Mouse (Mus musculus) hindbrain, embryonic 13.5 days (tissue): ENCODE measurements at regions not wholly inside any gene's neighbourhood (a gene's known extent, or its start where the extent isn't known, plus 50 kb on each side); places are given as distances from the start of the nearest gene placed in this dataset.

Experiments
- ATAC-seq: fragments of 200-750 bp; cut with Nextera tagmentation; 2 replicates; pipeline ENCODE4 v1.8.0; 2017; ENCODE audit warnings: moderate TSS enrichment; ENCODE audit not compliant: low FRiP score
- H3K27ac ChIP-seq: fragments of 300-500 bp; sonication (generic); 2 replicates; pipeline ENCODE4 v1.5.1; 2015; ENCODE audit warnings: inconsistent platforms, mild to moderate bottlenecking, moderate library complexity
- H3K27me3 ChIP-seq: fragments of 300-500 bp; sonication (generic); 2 replicates; pipeline ENCODE4 v1.6.1; 2015; ENCODE audit warnings: mild to moderate bottlenecking, inconsistent platforms
- H3K36me3 ChIP-seq: fragments of 300-500 bp; sonication (generic); 2 replicates; pipeline ENCODE4 v1.6.1; 2015; ENCODE audit warnings: mild to moderate bottlenecking, inconsistent platforms
- H3K4me1 ChIP-seq: fragments of 300-500 bp; sonication (generic); replicated peaks from 2 replicates; pipeline ENCODE4 v1.6.1; 2015; ENCODE audit warnings: inconsistent platforms
- H3K4me2 ChIP-seq: fragments of 300-500 bp; sonication (generic); 2 replicates; pipeline ENCODE4 v1.6.1; 2015; ENCODE audit warnings: inconsistent platforms, mild to moderate bottlenecking, moderate library complexity
- H3K4me3 ChIP-seq: fragments of 300-500 bp; sonication (generic); 2 replicates; pipeline ENCODE4 v1.5.1; 2015; ENCODE audit warnings: mild to moderate bottlenecking, inconsistent platforms
- H3K9ac ChIP-seq: fragments of 300-500 bp; sonication (generic); 2 replicates; pipeline ENCODE4 v1.6.1; 2015; ENCODE audit warnings: mild to moderate bottlenecking, inconsistent platforms
- H3K9me3 ChIP-seq: fragments of 300-500 bp; sonication (generic); 2 replicates; pipeline ENCODE4 v1.6.1; 2016; ENCODE audit warnings: inconsistent platforms
- WGBS: fragments of 180-500 bp; shearing (Covaris S2); methylation state at CpG from one replicate; pipeline ENCODE4 v1.1.7; 2015; 5-methylcytosine and 5-hydroxymethylcytosine counted together

DNA sequence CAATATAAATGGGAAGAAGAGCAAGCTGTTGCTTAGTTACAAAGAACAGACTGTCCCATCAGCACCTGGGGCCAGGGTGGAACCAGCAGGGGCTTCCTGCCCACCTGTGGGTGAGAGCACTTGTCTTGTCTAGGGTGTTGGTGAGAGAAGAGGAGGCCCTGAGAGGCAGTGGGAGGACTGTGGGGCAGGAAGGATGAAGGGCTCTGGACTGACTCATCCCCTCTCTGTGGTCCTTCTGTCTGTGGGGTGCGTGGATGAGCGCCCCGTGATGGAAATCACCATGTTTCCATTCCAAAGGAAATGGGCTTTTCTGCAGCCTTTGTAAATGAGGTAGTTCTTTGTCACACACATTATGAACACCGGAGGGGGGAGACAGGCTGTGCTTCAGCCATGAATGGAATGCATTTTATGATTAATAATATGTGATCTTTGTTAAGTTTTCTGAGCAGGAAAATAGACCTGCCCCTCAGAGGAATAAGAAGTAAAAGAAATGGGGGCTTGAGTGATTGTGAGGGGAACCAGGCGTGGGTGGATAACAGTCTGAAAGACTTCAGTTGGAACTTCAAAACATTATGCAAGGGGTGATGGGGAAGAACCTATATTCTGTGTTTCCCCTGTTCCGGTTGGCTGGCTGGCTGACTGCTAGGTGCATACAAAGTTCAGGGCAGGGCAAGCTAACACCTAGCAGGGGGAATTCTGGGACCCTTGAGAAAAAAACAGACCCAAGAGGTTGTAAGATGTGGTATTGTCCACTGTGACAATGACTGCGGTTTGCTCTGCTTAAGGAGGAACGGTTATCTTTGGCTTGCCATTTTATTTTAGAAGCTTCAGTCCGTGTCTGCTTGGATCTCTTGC lies 237.3 kb downstream of the Gadd45g start:
- 63% methylated on average over 9 of the region's 9 CpGs for WGBS
- no peak overlapping the region for H3K27ac ChIP-seq
- no peak overlapping the region for H3K4me2 ChIP-seq
- H3K4me3 ChIP-seq: no peak overlapping the region
- no peaks in the 10 kb centered on the region for H3K9me3 ChIP-seq
- H3K9ac ChIP-seq: no peak overlapping the region
- ATAC-seq: no peak
- H3K36me3 ChIP-seq: no peaks in the 10 kb centered on the region
- no peaks in the 10 kb centered on the region for H3K27me3 ChIP-seq
- peaks cover 10% of the 10 kb centered on the region for H3K4me1 ChIP-seq

- Histone ChIP-seq H3K4me3 (no peak overlapping the region), H3K9me3 (no peaks in the 10 kb centered on the region), H3K4me1 (peaks cover 10% of the 10 kb centered on the region; the same call in 1 of the 2 replicates), H3K27ac (no peak overlapping the region), H3K9ac (no peak overlapping the region), H3K27me3 (no peaks in the 10 kb centered on the region), H3K36me3 (no peaks in the 10 kb centered on the region), H3K4me2 (no peak overlapping the region)
- ATAC-seq: no peak
- 28% methylated on average over 3 of the region's 3 CpGs for WGBS
These were observed 238.6 kb downstream of the Gadd45g start for GRCm38 (mm10) chr13:52085110-52085509.

DNA sequence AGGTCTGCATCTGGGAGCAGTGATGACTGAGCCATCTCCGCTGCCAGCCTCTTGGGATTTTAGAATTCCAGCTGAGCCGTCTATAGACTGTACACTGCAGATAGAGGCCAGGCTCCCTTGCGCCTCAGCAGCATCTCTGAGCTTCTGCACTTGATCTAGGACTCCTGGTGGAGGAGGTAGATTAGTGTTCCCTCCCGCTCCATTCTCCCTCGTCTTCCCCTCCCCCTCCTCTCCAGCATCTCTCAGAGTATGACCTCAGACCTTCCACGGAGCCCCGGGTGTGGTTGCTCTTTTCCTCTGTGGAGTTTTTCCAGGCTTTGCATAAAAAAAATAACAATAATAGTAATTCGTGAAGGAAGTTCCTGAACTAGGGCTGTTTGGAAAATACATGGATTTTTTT lies 241.8 kb downstream of the Gadd45g start:
- H3K27me3 ChIP-seq: 0 out of 2 replicates have a peak, but pooled peaks cover 3% of the 10 kb centered on the region
- H3K9me3 ChIP-seq: no peaks in the 10 kb centered on the region
- no peak overlapping the region for H3K4me3 ChIP-seq
- peaks cover 12% of the 10 kb centered on the region; the same call in 1 of the 2 replicates for H3K4me1 ChIP-seq
- no peak overlapping the region for H3K27ac ChIP-seq
- no peak overlapping the region for H3K4me2 ChIP-seq
- H3K36me3 ChIP-seq: no peaks in the 10 kb centered on the region
- WGBS: 53% methylated on average over 8 of the region's 8 CpGs
- no peak for ATAC-seq
- no peak overlapping the region for H3K9ac ChIP-seq

- 77% methylated on average over 4 of the region's 4 CpGs for WGBS
- H3K4me3 ChIP-seq: no peak overlapping the region
These were observed 243.9 kb downstream of the Gadd45g start for GRCm38 (mm10) chr13:52090365-52090764.

DNA sequence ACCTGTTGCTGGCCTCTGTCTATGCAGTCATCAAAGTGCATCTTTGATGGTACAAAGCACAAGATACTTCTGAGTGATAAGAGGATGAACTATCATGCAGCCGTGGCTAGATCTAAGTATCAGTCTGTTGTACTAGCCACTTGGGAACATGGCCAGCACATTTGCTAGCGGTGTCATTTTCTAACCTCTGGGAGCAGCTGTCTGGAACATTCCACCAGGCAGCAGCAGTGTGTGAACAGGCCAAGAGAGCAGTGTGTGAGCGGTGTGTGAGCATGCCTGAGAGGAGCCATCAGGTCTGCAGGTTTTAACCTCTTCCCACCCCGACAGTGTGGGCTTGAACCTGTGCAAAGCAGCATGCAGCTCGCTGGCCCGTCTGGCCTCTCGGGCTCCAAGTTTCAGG lies 248.3 kb downstream of the Gadd45g start:
- no peaks in the 10 kb centered on the region for H3K36me3 ChIP-seq
- H3K27ac ChIP-seq: no peak overlapping the region
- ATAC-seq: no peak
- H3K27me3 ChIP-seq: 0 out of 2 replicates have a peak, but pooled peaks cover 11% of the 10 kb centered on the region
- WGBS: 85% methylated on average over 7 of the region's 7 CpGs
- H3K9me3 ChIP-seq: no peaks in the 10 kb centered on the region
- H3K4me3 ChIP-seq: no peak overlapping the region
- no peak overlapping the region for H3K4me2 ChIP-seq
- no peak overlapping the region for H3K9ac ChIP-seq
- 0 out of 2 replicates have a peak, but pooled peaks cover 3% of the 10 kb centered on the region for H3K4me1 ChIP-seq

More at GRCm38 (mm10) chr13:52090365-52090764, 243.9 kb downstream of the Gadd45g start:
- Histone ChIP-seq H3K4me2 (no peak overlapping the region), H3K27me3 (0 out of 2 replicates have a peak, but pooled peaks cover 3% of the 10 kb centered on the region), H3K9me3 (no peaks in the 10 kb centered on the region), H3K27ac (no peak overlapping the region), H3K9ac (no peak overlapping the region), H3K4me1 (0 out of 2 replicates have a peak, but pooled peaks cover 6% of the 10 kb centered on the region), H3K36me3 (no peaks in the 10 kb centered on the region)
- ATAC-seq: no peak

- Histone ChIP-seq H3K4me1 (0 out of 2 replicates have a peak, but pooled peaks cover 3% of the 10 kb centered on the region), H3K27me3 (peaks cover 21% of the 10 kb centered on the region), H3K4me3 (no peak overlapping the region), H3K9ac (no peak overlapping the region), H3K27ac (no peak overlapping the region), H3K9me3 (no peaks in the 10 kb centered on the region), H3K36me3 (no peaks in the 10 kb centered on the region), H3K4me2 (no peak overlapping the region)
- ATAC-seq: no peak
- 95% methylated on average over 7 of the region's 7 CpGs for WGBS
These were observed 250.0 kb downstream of the Gadd45g start for GRCm38 (mm10) chr13:52096506-52096905.

- Histone ChIP-seq H3K4me1 (peaks cover 25% of the 10 kb centered on the region), H3K4me3 (no peak overlapping the region), H3K36me3 (no peaks in the 10 kb centered on the region), H3K4me2 (no peak overlapping the region), H3K9me3 (no peaks in the 10 kb centered on the region), H3K27ac (no peak overlapping the region), H3K9ac (no peak overlapping the region), H3K27me3 (peaks cover 19% of the 10 kb centered on the region)
- ATAC-seq: peak; percentile 26; the same call in 1 of the 2 replicates
- 39% methylated on average over 9 of the region's 9 CpGs for WGBS
These were observed 259.6 kb downstream of the Gadd45g start for GRCm38 (mm10) chr13:52105989-52106642.

DNA sequence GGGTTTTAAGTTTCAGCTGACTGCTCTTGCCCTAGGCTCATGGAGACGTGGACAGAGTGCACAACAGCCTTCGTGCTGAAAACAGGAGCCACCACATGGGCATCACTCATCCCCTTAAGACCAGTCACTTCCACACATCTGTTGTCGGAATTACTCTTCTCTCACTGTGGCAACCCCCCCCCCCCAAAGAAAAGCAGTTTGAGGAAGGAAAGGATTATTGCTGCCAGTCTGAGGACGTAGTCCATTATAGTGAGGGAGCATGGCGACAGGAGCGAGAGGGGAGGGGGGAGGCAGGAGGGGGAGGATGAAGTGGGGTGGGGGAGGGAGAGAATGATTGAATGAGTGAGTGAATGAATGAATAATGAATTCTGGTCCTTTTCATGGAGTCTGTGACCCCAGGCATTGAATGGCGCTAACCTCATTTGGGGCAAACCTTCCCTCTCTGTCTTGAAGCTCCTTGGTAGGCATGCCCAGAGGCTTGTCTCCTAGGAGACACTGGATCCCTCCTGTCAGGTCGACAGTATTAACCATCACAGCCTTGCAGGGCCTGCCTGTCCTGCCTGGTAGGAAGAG lies 262.0 kb downstream of the Gadd45g start:
- H3K4me2 ChIP-seq: peak overlapping the region; percentile 6; the same call in 1 of the 2 replicates
- 12% methylated on average over 8 of the region's 8 CpGs for WGBS

DNA sequence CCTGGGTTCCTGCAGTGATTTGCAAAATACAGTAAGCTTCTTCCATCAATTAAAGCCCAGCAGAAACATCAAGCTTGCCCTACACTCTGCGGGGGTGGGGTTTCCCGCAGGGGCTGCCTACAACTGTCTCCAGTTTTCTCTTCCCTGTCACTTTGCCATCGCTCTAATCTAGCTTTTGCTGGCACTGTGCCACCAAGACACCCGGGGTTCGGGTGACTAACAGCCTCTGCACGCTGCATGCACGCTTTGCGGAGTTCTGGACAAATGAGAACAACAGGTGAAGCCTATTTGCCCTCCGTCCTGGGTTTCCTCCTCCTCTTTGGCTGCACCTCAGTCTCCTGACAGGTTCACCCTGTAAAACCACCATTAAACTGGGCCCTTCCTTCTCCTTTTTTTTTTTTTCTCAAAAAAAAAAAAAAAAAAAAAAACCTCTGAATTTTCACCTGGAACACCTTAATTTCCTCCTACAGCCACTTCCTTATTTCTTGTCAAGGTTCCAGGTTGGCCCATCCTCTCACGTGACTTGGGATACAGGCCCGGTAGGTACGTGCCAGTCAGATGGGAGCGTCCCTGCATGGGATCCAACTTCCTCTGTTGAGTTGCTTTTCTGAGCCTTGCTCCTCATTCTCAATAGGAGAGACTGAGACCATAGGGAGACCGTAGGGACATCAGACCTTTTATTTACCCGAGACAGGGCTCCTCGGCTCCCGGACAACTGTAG lies 262.7 kb downstream of the Gadd45g start:
- no peaks in the 10 kb centered on the region for H3K36me3 ChIP-seq
- no peaks in the 10 kb centered on the region for H3K9me3 ChIP-seq
- no peak overlapping the region for H3K9ac ChIP-seq
- H3K4me3 ChIP-seq: no peak overlapping the region
- H3K27me3 ChIP-seq: peaks cover 22% of the 10 kb centered on the region
- ATAC-seq: peak; percentile 46; the same call in 1 of the 2 replicates
- H3K4me2 ChIP-seq: peak overlapping the region; percentile 6; the same call in 1 of the 2 replicates
- peaks cover 32% of the 10 kb centered on the region for H3K4me1 ChIP-seq
- H3K27ac ChIP-seq: peak overlapping the region; percentile 66; the same call in 1 of the 2 replicates
- 47% methylated on average over 17 of the region's 17 CpGs for WGBS

More for the DNA sequence above, 262.0 kb downstream of the Gadd45g start:
- H3K9me3 ChIP-seq: no peaks in the 10 kb centered on the region
- ATAC-seq: peak; percentile 80
- peaks cover 20% of the 10 kb centered on the region for H3K27me3 ChIP-seq
- H3K36me3 ChIP-seq: no peaks in the 10 kb centered on the region
- H3K9ac ChIP-seq: no peak overlapping the region; the same call in 1 of the 2 replicates
- H3K4me3 ChIP-seq: no peak overlapping the region
- peaks cover 27% of the 10 kb centered on the region for H3K4me1 ChIP-seq
- peak overlapping the region; percentile 66; the same call in 1 of the 2 replicates for H3K27ac ChIP-seq

GRCm38 (mm10) chr13:52110750-52111149 lies 264.3 kb downstream of the Gadd45g start:
- ATAC-seq: no peak
- Histone ChIP-seq H3K9me3 (no peaks in the 10 kb centered on the region), H3K4me3 (no peak overlapping the region), H3K27ac (no peak overlapping the region), H3K4me1 (peaks cover 32% of the 10 kb centered on the region), H3K27me3 (peaks cover 18% of the 10 kb centered on the region), H3K36me3 (no peaks in the 10 kb centered on the region), H3K9ac (no peak overlapping the region), H3K4me2 (no peak overlapping the region)
- WGBS: 72% methylated on average over 9 of the region's 9 CpGs

DNA sequence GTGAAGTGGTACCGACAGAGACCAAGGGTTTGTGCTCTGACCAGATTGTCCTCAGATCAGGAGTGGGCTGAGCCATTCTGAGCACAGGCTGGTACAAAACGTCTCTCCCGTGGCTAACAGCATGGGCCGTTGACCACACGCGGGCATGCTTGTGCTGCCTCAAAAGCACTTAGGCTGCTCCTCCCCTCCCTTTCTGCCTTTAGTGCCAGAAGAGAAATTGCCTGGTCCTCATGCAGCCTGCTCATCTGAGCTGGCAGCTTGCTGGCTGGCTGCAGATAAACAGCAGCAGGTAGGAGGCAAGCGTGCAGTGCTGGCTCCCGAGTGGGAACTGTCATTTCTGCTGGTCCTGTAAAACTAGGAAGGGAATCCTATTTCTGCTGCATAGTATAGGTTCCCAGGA lies 267.1 kb downstream of the Gadd45g start:
- no peaks in the 10 kb centered on the region for H3K9me3 ChIP-seq
- no peak overlapping the region for H3K9ac ChIP-seq
- peaks cover 21% of the 10 kb centered on the region for H3K27me3 ChIP-seq
- peak; percentile 36; the same call in 1 of the 2 replicates for ATAC-seq
- H3K4me1 ChIP-seq: peaks cover 29% of the 10 kb centered on the region
- H3K36me3 ChIP-seq: no peaks in the 10 kb centered on the region
- peak overlapping the region; percentile 35; the same call in 1 of the 2 replicates for H3K27ac ChIP-seq
- H3K4me2 ChIP-seq: no peak overlapping the region
- no peak overlapping the region for H3K4me3 ChIP-seq
- 40% methylated on average over 8 of the region's 8 CpGs for WGBS
